7 mouse cellular contexts compared by ENCODE assay signal in genomic region chr8:70001892-70002191, GRCm38 (mm10). TPM values are rescaled to one million over a fixed set of nuclear protein-coding genes. Genes with fewer than 3 reads are reported as not detected.
DNase-seq lines count a peak whose midpoint lies in the region; ATAC-seq and TF ChIP-seq lines count a peak whose summit lies in the region.
"Not testable (repeated sequence)": the region's sequence is repeated elsewhere in the genome, so short reads cannot be mapped to it uniquely, and the experiment has no call there.

No protein-coding gene starts in this region.

- H3K9ac ChIP-seq in ES-E14 (ENCODE audit: insufficient read depth, low read depth, low read length, poor library complexity, severe bottlenecking); heart, embryonic 15.5 days; limb, embryonic 13.5 days; lung, embryonic 14.5 days: not testable (repeated sequence)
- H3K9ac ChIP-seq in intestine, embryonic 14.5 days (ENCODE audit: low read length): 0 out of 2 replicates have a peak overlapping the region, but pooled peaks have one; percentile 22

- peak overlapping the region; percentile 96 for H3K27ac ChIP-seq in ES-E14 (ENCODE audit: insufficient read depth, low read depth, low read length, poor library complexity, severe bottlenecking)
- H3K27ac ChIP-seq in heart, embryonic 15.5 days: peak overlapping the region; percentile 90
- H3K27ac ChIP-seq in intestine, embryonic 14.5 days (ENCODE audit: low read depth): peak overlapping the region; percentile 82
- not testable (repeated sequence) for H3K27ac ChIP-seq in limb, embryonic 13.5 days
- peak overlapping the region; percentile 89 for H3K27ac ChIP-seq in lung, embryonic 14.5 days (ENCODE audit: low read depth)

- in situ Hi-C loops in ES-E14 (cut with MboI; ENCODE audit: low sequenced_read_pairs in 2 of 2, unreplicated experiment in 2 of 2): not testable (repeated sequence)

- peak overlapping the region; percentile 61 for H3K4me2 ChIP-seq in heart, embryonic 15.5 days
- H3K4me2 ChIP-seq in intestine, embryonic 14.5 days (ENCODE audit: low read length): peak overlapping the region; percentile 44
- H3K4me2 ChIP-seq in limb, embryonic 13.5 days (replicated peaks): peak overlapping the region; percentile 54
- H3K4me2 ChIP-seq in lung, embryonic 14.5 days: peak overlapping the region; percentile 60
- H3K4me2 ChIP-seq in myocyte (ENCODE audit: low read depth): peak overlapping the region; percentile 100

- peaks cover 6 to 20% of the 10 kb centered on the region in 2 experiments; a peak in 3 of 4 replicates for H3K4me1 ChIP-seq in ES-E14 (ENCODE audit: control insufficient read depth in 2 of 2, insufficient read depth in 2 of 2, low read length in 2 of 2, poor library complexity in 1 of 2)
- H3K4me1 ChIP-seq in erythroblast, embryonic 14.5 days (ENCODE audit: control insufficient read depth): peaks cover 33% of the 10 kb centered on the region
- H3K4me1 ChIP-seq in heart, embryonic 15.5 days (replicated peaks): peaks cover 25% of the 10 kb centered on the region
- H3K4me1 ChIP-seq in intestine, embryonic 14.5 days (replicated peaks; ENCODE audit: control insufficient read depth, insufficient read depth, low read length); limb, embryonic 13.5 days; lung, embryonic 14.5 days (ENCODE audit: insufficient read depth): not testable (repeated sequence)

- H3K4me3 ChIP-seq in ES-E14 (ENCODE audit: insufficient read depth in 1 of 2, low read depth in 1 of 2, low read length in 2 of 2, poor library complexity in 1 of 2, severe bottlenecking in 1 of 2) (peak overlapping the region; percentile 69 to 71; a peak in 3 of 4 replicates), myocyte (peak overlapping the region; percentile 10)
- H3K4me3 ChIP-seq in erythroblast, embryonic 14.5 days (replicated peaks): peak overlapping the region; percentile 61
- H3K4me3 ChIP-seq in heart, embryonic 15.5 days: peak overlapping the region; percentile 40
- peak overlapping the region; percentile 16; the same call in 1 of the 2 replicates for H3K4me3 ChIP-seq in intestine, embryonic 14.5 days (ENCODE audit: low read depth, low read length)
- not testable (repeated sequence) for H3K4me3 ChIP-seq in limb, embryonic 13.5 days
- H3K4me3 ChIP-seq in lung, embryonic 14.5 days (ENCODE audit: low read depth, low read length): peak overlapping the region; percentile 24; the same call in 1 of the 2 replicates

- H3ac ChIP-seq in myocyte (ENCODE audit: control insufficient read depth, insufficient read length): not testable (repeated sequence)

- 36% methylated on average over 7 of the region's 7 CpGs for WGBS in heart, embryonic 15.5 days
- 39% methylated on average over 7 of the region's 7 CpGs for WGBS in intestine, embryonic 14.5 days
- WGBS in limb, embryonic 13.5 days: 38% methylated on average over 7 of the region's 7 CpGs
- WGBS in lung, embryonic 14.5 days: 37% methylated on average over 7 of the region's 7 CpGs

- TF ChIP-seq CTCF in lung, embryonic 14.5 days (IDR thresholded peaks at IDR 0.05; ENCODE audit: low read depth): not testable (repeated sequence)

- DNase-seq in ES-E14 (ENCODE audit: low read depth, low spot score); intestine, embryonic 14.5 days (ENCODE audit: low spot score); lung, embryonic 14.5 days: not testable (repeated sequence)

- TF ChIP-seq POLR2A in myocyte (IDR thresholded peaks at IDR 0.05; ENCODE audit: insufficient read length, low read depth): not testable (repeated sequence)

- ATAC-seq in heart, embryonic 15.5 days (replicated peaks; ENCODE audit: insufficient number of reproducible peaks, insufficient read depth, low FRiP score, low read depth); intestine, embryonic 14.5 days (replicated peaks; ENCODE audit: low FRiP score, low TSS enrichment, low read depth); limb, embryonic 13.5 days (ENCODE audit: low FRiP score, low read depth); lung, embryonic 14.5 days (ENCODE audit: insufficient read depth): not testable (repeated sequence)

- H3K27me3 ChIP-seq in erythroblast, embryonic 14.5 days (ENCODE audit: control insufficient read depth); heart, embryonic 15.5 days; intestine, embryonic 14.5 days (replicated peaks; ENCODE audit: control insufficient read depth, insufficient read depth, low read length); limb, embryonic 13.5 days; lung, embryonic 14.5 days (ENCODE audit: insufficient read depth, low read length); myocyte (ENCODE audit: control insufficient read depth, insufficient read depth, insufficient read length): not testable (repeated sequence)

- H3K36me3 ChIP-seq in ES-E14 (ENCODE audit: control insufficient read depth, insufficient read depth, low read length, poor library complexity, severe bottlenecking); erythroblast, embryonic 14.5 days (ENCODE audit: control insufficient read depth); heart, embryonic 15.5 days; intestine, embryonic 14.5 days (ENCODE audit: control insufficient read depth, insufficient read depth, low read length); limb, embryonic 13.5 days; lung, embryonic 14.5 days (ENCODE audit: insufficient read depth); myocyte (ENCODE audit: control insufficient read depth, insufficient read depth): not testable (repeated sequence)

- not testable (repeated sequence) for H3K9me3 ChIP-seq in ES-E14 (ENCODE audit: control insufficient read depth, insufficient read depth, low read depth, low read length); erythroblast, embryonic 14.5 days (ENCODE audit: control insufficient read depth, low read length); heart, embryonic 15.5 days (replicated peaks); intestine, embryonic 14.5 days (ENCODE audit: control insufficient read depth, low read length); limb, embryonic 13.5 days; lung, embryonic 14.5 days (ENCODE audit: low read depth, low read length)

- not testable (repeated sequence) for H3K79me2 ChIP-seq in myocyte (ENCODE audit: control insufficient read depth, insufficient read depth)

RNA-seq across cellular contexts. Expression of gene Gatad2a, which starts 5.7 kb away (rescaled TPM):
- 139 and 148 TPM in 2 replicates for total RNA-seq in ES-E14 (2012; rRNA removed)
- 5.9 and 8.1 TPM in 2 replicates for polyA plus RNA-seq in erythroblast, embryonic 14.5 days (2012)
- polyA plus RNA-seq in heart, embryonic 15.5 days (2015; fragmentation: Nextera tagmentation; extraction: Ambion mirVana): 33.2 and 46.3 TPM in 2 replicates
- polyA plus RNA-seq in intestine, embryonic 14.5 days (2014; fragmentation: Nextera tagmentation; extraction: Ambion mirVana): 51.9 and 57.4 TPM in 2 replicates
- 37.7 and 40.7 TPM in 2 replicates for polyA plus RNA-seq in limb, embryonic 13.5 days (2015; fragmentation: Nextera tagmentation; extraction: Ambion mirVana)
- polyA plus RNA-seq in lung, embryonic 14.5 days (2014; fragmentation: Nextera tagmentation; extraction: Ambion mirVana): 81.5 and 92.4 TPM in 2 replicates
- polyA plus RNA-seq in myocyte (2012; fragmentation: generic; extraction: Trizol): 46.7 TPM

RNA-seq across cellular contexts. Expression of gene Mau2, which starts 40.7 kb away (rescaled TPM):
- 82.4 and 124 TPM in 2 replicates for total RNA-seq in ES-E14 (2012; rRNA removed)
- polyA plus RNA-seq in erythroblast, embryonic 14.5 days (2012): 1.5 TPM in 2 replicates
- 32.0 and 43.5 TPM in 2 replicates for polyA plus RNA-seq in heart, embryonic 15.5 days (2015; fragmentation: Nextera tagmentation; extraction: Ambion mirVana)
- 46.9 and 54.5 TPM in 2 replicates for polyA plus RNA-seq in intestine, embryonic 14.5 days (2014; fragmentation: Nextera tagmentation; extraction: Ambion mirVana)
- 59.5 and 62.8 TPM in 2 replicates for polyA plus RNA-seq in limb, embryonic 13.5 days (2015; fragmentation: Nextera tagmentation; extraction: Ambion mirVana)
- polyA plus RNA-seq in lung, embryonic 14.5 days (2014; fragmentation: Nextera tagmentation; extraction: Ambion mirVana): 49.6 and 50.7 TPM in 2 replicates
- 27.4 TPM for polyA plus RNA-seq in myocyte (2012; fragmentation: generic; extraction: Trizol)

RNA-seq across cellular contexts. Expression of gene Sugp1, which starts 40.8 kb away (rescaled TPM):
- total RNA-seq in ES-E14 (2012; rRNA removed): 38.5 and 38.8 TPM in 2 replicates
- polyA plus RNA-seq in erythroblast, embryonic 14.5 days (2012): 4.0 TPM in 2 replicates
- polyA plus RNA-seq in heart, embryonic 15.5 days (2015; fragmentation: Nextera tagmentation; extraction: Ambion mirVana): 25.4 and 31.5 TPM in 2 replicates
- 34.2 and 34.4 TPM in 2 replicates for polyA plus RNA-seq in intestine, embryonic 14.5 days (2014; fragmentation: Nextera tagmentation; extraction: Ambion mirVana)
- polyA plus RNA-seq in limb, embryonic 13.5 days (2015; fragmentation: Nextera tagmentation; extraction: Ambion mirVana): 54.5 and 58.5 TPM in 2 replicates
- 33.6 and 39.3 TPM in 2 replicates for polyA plus RNA-seq in lung, embryonic 14.5 days (2014; fragmentation: Nextera tagmentation; extraction: Ambion mirVana)
- polyA plus RNA-seq in myocyte (2012; fragmentation: generic; extraction: Trizol): 38.4 TPM

Comparison
In these comparisons a context has a peak if more than half of its experiments do, and no peak if none do; other contexts are left out.
1. H3K4me2 ChIP-seq: peak in every context shown above with its lines; median percentile 100 in myocyte; 61 in heart, embryonic 15.5 days; 60 in lung, embryonic 14.5 days; 54 in limb, embryonic 13.5 days; 44 in intestine, embryonic 14.5 days.
2. RNA of gene Mau2, which starts 40.7 kb away (polyA plus RNA-seq): 59.5 to 62.8 TPM in limb, embryonic 13.5 days, 49.6 to 50.7 TPM in lung, embryonic 14.5 days, 46.9 to 54.5 TPM in intestine, embryonic 14.5 days, 32.0 to 43.5 TPM in heart, embryonic 15.5 days and 27.4 TPM in myocyte (single experiment); 1.5 TPM in erythroblast, embryonic 14.5 days; every median in the first group is over 10 times any median in the second.